Mouse (Mus musculus): ENCODE data around the gene Ifrd2.

Ifrd2 gene

GRCm38 (mm10) chr9:107640257-107640772 lies 52.9 kb downstream of the Ifrd2 start:
- no peak for DNase-seq (ENCODE audit: low spot score)

GRCm38 (mm10) chr9:107641666-107642065 lies 54.2 kb downstream of the Ifrd2 start:
- DNase-seq (ENCODE audit: low spot score) = peak; percentile 68

Data from MN1 (cell line).